Comparison of ENCODE assay signal across 14 mouse cellular contexts in the genomic region with DNA sequence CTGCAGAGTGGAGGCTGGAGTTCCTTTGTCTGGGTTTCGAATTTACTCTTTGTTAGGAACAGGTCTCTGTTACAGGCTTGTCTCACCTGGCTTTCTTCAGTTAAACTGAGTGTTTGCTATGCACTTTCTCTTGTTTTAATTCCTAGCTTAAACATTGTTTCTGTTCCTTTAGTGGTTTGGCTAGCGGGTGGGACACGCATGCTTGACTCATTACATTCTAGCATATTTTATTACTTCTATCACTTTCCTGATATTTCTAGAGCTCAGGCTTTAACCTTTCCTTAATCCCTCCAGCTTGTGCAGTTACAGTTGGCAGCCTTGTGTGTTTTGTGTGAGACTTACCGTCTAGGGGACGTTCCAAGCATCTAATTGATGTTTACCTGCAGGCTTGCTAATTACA.
DNase-seq lines count a peak whose midpoint lies in the region; ATAC-seq and TF ChIP-seq lines count a peak whose summit lies in the region.
"Had no signal": no experiment of that assay in that cellular context is flagged by ENCODE, and none has a peak within 500 bp of the region (broad histone marks: within the 10 kb centered on the region; RNA-seq: fewer than 3 reads in every experiment).

No protein-coding gene starts in this region.

- H3K27ac ChIP-seq in heart, embryonic 10.5 days, result peak overlapping the region; percentile 42; the same call in 1 of the 2 replicates
- H3K27ac ChIP-seq in lung, embryonic 15.5 days, result peak overlapping the region; percentile 63
- H3K27ac ChIP-seq in embryonic facial prominence, embryonic 10.5 days (replicated peaks), result peak overlapping the region; percentile 65
- H3K27ac ChIP-seq: neural tube, embryonic 15.5 days had no signal

- no peaks in the 10 kb centered on the region for H3K27me3 ChIP-seq in heart, embryonic 10.5 days (ENCODE audit: insufficient read depth, poor library complexity, severe bottlenecking)
- no peaks in the 10 kb centered on the region for H3K27me3 ChIP-seq in lung, embryonic 15.5 days
- no peaks in the 10 kb centered on the region for H3K27me3 ChIP-seq in embryonic facial prominence, embryonic 10.5 days (replicated peaks; ENCODE audit: low read depth, poor library complexity, severe bottlenecking)
- no peaks in the 10 kb centered on the region for H3K27me3 ChIP-seq in myocyte (ENCODE audit: control insufficient read depth, insufficient read depth, insufficient read length)
- H3K27me3 ChIP-seq: neural tube, embryonic 15.5 days had no signal

- WGBS in heart, embryonic 10.5 days, result 70% methylated on average over 5 of the region's 5 CpGs
- WGBS in lung, embryonic 15.5 days, result 44% methylated on average over 5 of the region's 5 CpGs
- WGBS in embryonic facial prominence, embryonic 10.5 days, result 50% methylated on average over 5 of the region's 5 CpGs

- TF ChIP-seq POLR2A in myocyte (IDR thresholded peaks at IDR 0.05; ENCODE audit: insufficient read length, low read depth), result no peak

- no peak overlapping the region for H3ac ChIP-seq in myocyte (ENCODE audit: control insufficient read depth, insufficient read length)

- peaks cover 26% of the 10 kb centered on the region for H3K4me1 ChIP-seq in heart, embryonic 10.5 days
- H3K4me1 ChIP-seq in lung, embryonic 15.5 days, result 0 out of 2 replicates have a peak, but pooled peaks cover 7% of the 10 kb centered on the region
- H3K4me1 ChIP-seq in embryonic facial prominence, embryonic 10.5 days, result peaks cover 54% of the 10 kb centered on the region

- no peak overlapping the region for H3K4me2 ChIP-seq in lung, embryonic 15.5 days
- peak overlapping the region; percentile 48 for H3K4me2 ChIP-seq in myocyte (ENCODE audit: low read depth)
- H3K4me2 ChIP-seq: neural tube, embryonic 15.5 days had no signal

- no peak; the same call in 1 of the 2 replicates for ATAC-seq in lung, embryonic 15.5 days (ENCODE audit: borderline replicate concordance, extremely low read depth, low FRiP score, low TSS enrichment)
- no peak for ATAC-seq in erythroid progenitor cell, adult 5-6 weeks (replicated peaks; ENCODE audit: low FRiP score, poor library complexity, severe bottlenecking)

- DNase-seq in heart, embryonic 10.5 days (ENCODE audit: low spot score), result no peak
- no peak for DNase-seq in heart, adult 8-10 months (ENCODE audit: low spot score)
- DNase-seq in lung, postnatal 4 days, result no peak
- DNase-seq in embryonic facial prominence, embryonic 10.5 days (ENCODE audit: low spot score), result no peak
- no peak for DNase-seq in right cerebral cortex, postnatal 4 days
- DNase-seq: adrenal gland, postnatal 14 days; cerebellum, adult 9-10 months; kidney, postnatal 14 days; liver; spleen, adult 18-20 months had no signal

- H3K9me3 ChIP-seq in heart, embryonic 10.5 days, result no peaks in the 10 kb centered on the region
- no peaks in the 10 kb centered on the region for H3K9me3 ChIP-seq in lung, embryonic 15.5 days
- no peaks in the 10 kb centered on the region for H3K9me3 ChIP-seq in embryonic facial prominence, embryonic 10.5 days
- H3K9me3 ChIP-seq: neural tube, embryonic 15.5 days had no signal

- H3K79me2 ChIP-seq in myocyte (ENCODE audit: control insufficient read depth, insufficient read depth), result no peaks in the 10 kb centered on the region

- no peak overlapping the region for H3K4me3 ChIP-seq in heart, embryonic 10.5 days
- no peak overlapping the region for H3K4me3 ChIP-seq in lung, embryonic 15.5 days
- H3K4me3 ChIP-seq in embryonic facial prominence, embryonic 10.5 days, result no peak overlapping the region
- H3K4me3 ChIP-seq in myocyte, result no peak overlapping the region
- H3K4me3 ChIP-seq: neural tube, embryonic 15.5 days had no signal

- H3K9ac ChIP-seq in lung, embryonic 15.5 days, result no peak overlapping the region
- H3K9ac ChIP-seq: neural tube, embryonic 15.5 days had no signal

- H3K36me3 ChIP-seq in heart, embryonic 10.5 days, result no peaks in the 10 kb centered on the region
- no peaks in the 10 kb centered on the region for H3K36me3 ChIP-seq in lung, embryonic 15.5 days
- no peaks in the 10 kb centered on the region for H3K36me3 ChIP-seq in embryonic facial prominence, embryonic 10.5 days (replicated peaks)
- H3K36me3 ChIP-seq in myocyte (ENCODE audit: control insufficient read depth, insufficient read depth), result no peaks in the 10 kb centered on the region
- H3K36me3 ChIP-seq: neural tube, embryonic 15.5 days had no signal

TF ChIP-seq in myocyte, 11 proteins besides CTCF, POLR2A, EP300 and RAD21:
- no peak for TF ChIP-seq MYOG (IDR thresholded peaks at IDR 0.05; ENCODE audit: control insufficient read depth in 1 of 3, insufficient read depth in 1 of 3, insufficient read length in 2 of 3, low read depth in 2 of 3)
- no peak for TF ChIP-seq SRF (IDR thresholded peaks at IDR 0.05; ENCODE audit: control insufficient read depth, insufficient read length, low read depth)
- TF ChIP-seq CEBPB (IDR thresholded peaks at IDR 0.05; ENCODE audit: insufficient read depth, poor library complexity, severe bottlenecking), result no peak
- no peak for TF ChIP-seq TCF3 (IDR thresholded peaks at IDR 0.05; ENCODE audit: insufficient read length, low read depth)
- no peak for TF ChIP-seq USF1 (IDR thresholded peaks at IDR 0.05; ENCODE audit: low read depth)
- TF ChIP-seq REST (IDR thresholded peaks at IDR 0.05; ENCODE audit: insufficient read depth, insufficient read length), result no peak
TF ChIP-seq in myocyte: peak in this region for 0.
